Mouse (Mus musculus): ENCODE measurements around the gene Sowahb. TPM values are rescaled to one million over a fixed set of nuclear protein-coding genes. Genes with fewer than 3 reads are reported as not detected.
A peak's percentile ranks its signal among the peaks of the same experiment; 100 is the strongest.

The Sowahb gene
- not detected in 2 replicates for polyA plus RNA-seq (2012; ENCODE audit: insufficient read depth, insufficient read length, low replicate concordance, missing spikeins)

DNA sequence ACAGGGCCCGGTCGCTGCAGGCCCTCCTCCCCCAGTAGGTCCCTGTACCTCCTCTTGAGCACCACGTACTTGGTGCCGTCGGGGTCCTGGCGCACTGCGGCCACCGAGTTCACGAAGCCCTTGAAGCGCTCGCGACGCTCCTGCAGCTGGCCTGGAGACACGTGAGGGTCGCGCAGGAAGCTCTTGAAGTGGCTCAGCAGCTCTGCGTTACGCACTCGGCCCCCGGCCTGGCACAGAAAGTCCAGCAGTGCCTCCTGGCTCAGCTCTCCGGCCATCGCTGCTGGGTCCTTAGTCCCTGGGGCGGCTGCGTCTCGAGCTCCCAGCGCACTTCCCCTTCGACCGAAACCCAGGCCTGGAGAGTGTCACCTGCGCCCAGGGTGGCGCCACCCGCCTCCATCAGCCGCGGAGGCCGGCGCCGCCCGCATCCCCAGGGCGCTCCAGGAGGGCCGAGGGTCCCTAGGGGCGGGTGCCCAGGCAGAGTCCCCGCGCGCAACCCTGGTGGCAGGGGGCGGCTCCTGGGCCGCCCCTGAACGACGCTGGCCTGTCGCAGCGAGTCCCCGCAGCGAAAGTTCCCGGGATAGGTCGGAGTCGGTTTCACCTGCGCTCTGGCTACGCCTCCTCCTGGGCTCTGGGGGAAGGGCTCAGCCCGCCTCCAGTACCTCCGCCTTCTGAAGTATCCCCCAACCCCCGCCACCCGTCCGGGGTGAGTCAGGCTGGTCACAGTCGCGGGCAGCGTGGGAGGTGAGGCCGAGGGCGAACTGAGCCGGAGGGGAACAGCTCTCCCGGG is at the start of gene Sowahb:
Gene Sowahb, minus strand, starts transcription at position 439 of the 787 bp plus-strand sequence.
- H3K4me3 ChIP-seq (ENCODE audit: insufficient read depth, low read depth, low read length), result peak within 1 kb of the TSS; percentile 45
- WGBS, result under 1% methylated on average over 68 of the region's 68 CpGs
- TF ChIP-seq POLR2A (IDR thresholded peaks at IDR 0.05; ENCODE audit: insufficient read depth, low read depth, low read length) (no peak), CTCF (IDR thresholded peaks at IDR 0.05; ENCODE audit: insufficient read depth, low read depth, low read length) (no peak)
- peaks cover 19% of the 10 kb centered on the region for H3K4me1 ChIP-seq (ENCODE audit: control insufficient read depth, insufficient read depth, low read length)
- H3K27ac ChIP-seq (ENCODE audit: insufficient read depth, low read depth, low read length), result no peak within 1 kb of the TSS

DNA sequence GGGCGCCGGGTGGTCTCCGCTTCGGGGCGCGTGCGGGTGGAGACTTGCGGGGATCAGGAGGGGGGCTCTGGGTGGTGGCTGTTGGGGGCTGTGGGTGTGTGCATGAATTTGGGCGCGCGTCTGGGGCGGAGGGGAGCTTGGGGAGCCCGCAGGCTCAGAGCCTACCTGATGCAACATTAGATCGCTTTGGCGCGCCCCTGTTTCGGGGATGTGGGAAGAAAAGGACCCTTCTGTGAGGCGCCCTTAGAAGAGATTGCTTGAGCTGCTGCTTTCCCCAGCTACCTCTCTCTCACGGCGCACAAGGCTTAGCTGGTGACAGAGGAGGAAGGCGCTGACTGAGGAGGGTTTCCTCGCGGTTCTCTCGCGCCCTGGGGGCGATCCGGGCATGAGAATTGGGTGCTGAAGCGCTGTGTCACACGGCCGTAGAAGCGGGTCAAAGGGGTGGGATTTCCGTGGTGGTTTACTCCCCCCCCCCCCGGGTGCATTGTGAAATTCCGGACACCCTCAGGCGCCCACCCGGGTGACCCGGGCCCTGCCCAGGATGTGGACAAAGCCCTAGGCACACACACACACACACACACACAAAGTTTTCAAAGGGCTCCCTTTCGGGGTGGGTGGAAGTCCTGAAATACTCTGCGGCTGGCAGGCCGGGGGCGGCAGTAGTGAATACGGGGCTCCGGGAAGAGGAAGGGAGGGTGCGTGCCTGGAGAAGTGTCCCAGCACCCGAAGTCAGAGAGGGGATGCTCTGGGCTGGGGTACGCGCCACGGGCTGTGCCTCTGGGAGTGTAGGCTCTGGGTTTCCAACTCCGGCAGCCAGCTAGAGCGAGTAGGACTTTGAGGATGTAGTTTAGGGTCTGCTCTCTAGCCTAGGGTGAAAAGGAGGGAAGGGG is 49.1 kb upstream of the Sowahb start:
- under 1% methylated on average over 50 of the region's 50 CpGs for WGBS
- TF ChIP-seq POLR2A (IDR thresholded peaks at IDR 0.05; ENCODE audit: insufficient read depth, low read depth, low read length) (no peak; the same call in 1 of the 2 replicates), CTCF (IDR thresholded peaks at IDR 0.05; ENCODE audit: insufficient read depth, low read depth, low read length) (no peak)
- Histone ChIP-seq H3K27ac (ENCODE audit: insufficient read depth, low read depth, low read length) (peak overlapping the region; percentile 76), H3K4me3 (ENCODE audit: insufficient read depth, low read depth, low read length) (peak overlapping the region; percentile 81), H3K4me1 (ENCODE audit: control insufficient read depth, insufficient read depth, low read length) (peaks cover 21% of the 10 kb centered on the region)

DNA sequence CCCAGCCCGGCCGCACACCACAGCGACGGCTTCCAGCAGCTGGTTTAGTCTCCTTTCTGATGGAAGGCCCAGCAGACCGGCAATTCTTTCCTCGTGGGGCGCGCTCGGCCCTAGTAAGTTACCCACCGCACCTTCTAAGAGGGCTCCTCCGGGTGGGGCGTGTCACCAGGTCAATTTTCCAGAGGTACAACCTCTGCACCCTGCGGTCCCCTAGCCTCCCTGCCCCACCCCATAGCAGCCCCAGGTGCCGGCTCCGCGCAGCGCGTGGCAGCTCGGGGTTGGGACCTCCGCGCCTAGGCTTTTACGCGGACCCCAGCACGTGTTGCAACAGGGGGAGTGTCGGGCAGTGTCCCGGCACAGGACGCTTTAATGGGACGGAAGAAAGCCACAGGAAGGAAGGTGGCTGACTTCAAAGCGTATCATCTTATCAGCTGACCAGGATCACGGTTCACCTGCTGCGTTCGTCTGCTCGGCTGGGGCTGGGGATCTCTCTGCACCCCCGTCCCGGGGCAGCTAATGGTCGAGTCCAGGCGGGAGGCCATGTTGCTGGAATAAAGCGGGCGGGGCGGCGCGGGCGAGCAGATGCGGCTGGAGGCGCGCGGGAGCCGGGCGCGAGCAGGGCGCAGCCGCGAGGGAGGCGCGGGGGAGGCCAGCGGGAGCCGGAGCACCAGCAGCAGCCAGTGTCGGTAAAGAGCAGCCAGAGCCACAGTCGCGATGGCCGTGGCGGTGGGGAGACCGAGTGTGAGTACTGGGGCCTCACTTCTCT is 48.2 kb upstream of the Sowahb start, which contains the start of gene Sept11:
Gene Sept11, plus strand, starts transcription at position 581 of the 766 bp plus-strand sequence.
- under 1% methylated on average over 63 of the region's 63 CpGs for WGBS
- TF ChIP-seq CTCF (IDR thresholded peaks at IDR 0.05; ENCODE audit: insufficient read depth, low read depth, low read length) (no peak), POLR2A (IDR thresholded peaks at IDR 0.05; ENCODE audit: insufficient read depth, low read depth, low read length) (peak; percentile 80)
- peak within 1 kb of the TSS; percentile 81 for H3K4me3 ChIP-seq (ENCODE audit: insufficient read depth, low read depth, low read length)
- peaks cover 18% of the 10 kb centered on the region for H3K4me1 ChIP-seq (ENCODE audit: control insufficient read depth, insufficient read depth, low read length)
- H3K27ac ChIP-seq (ENCODE audit: insufficient read depth, low read depth, low read length), result peak within 1 kb of the TSS; percentile 92

DNA sequence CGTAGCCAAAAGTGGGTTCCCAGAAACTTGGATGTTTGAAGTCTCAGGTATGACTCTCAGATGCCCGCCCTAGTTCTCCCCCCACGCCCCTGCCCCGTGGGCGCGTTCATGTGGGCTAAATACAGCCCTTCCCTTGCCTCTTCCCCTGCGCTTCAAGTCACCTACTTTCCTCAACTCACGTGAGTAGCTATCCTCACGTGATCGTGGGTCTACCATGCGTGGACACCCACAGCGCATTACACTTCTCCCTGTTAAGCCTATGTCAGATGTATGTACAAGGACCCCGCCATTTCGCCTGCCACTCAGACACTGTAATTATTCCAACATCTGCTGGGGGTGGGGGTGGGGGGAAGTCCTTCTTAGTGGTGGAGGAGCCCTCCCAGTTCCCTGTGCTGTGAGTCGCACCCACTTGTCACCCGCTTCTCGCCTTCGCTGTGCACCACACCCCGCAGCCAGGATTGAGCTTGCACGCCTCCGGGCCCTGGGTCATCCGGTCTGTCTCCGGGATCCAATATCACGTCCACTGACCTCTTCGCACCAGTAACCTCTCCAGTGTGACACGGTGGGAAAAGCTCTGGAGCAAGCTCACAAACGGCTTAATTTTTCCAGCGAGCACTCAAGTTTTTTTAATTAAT is 47.4 kb upstream of the Sowahb start:
- 2% methylated on average over 28 of the region's 28 CpGs for WGBS
- no peak overlapping the region for H3K27ac ChIP-seq (ENCODE audit: insufficient read depth, low read depth, low read length)
- H3K4me3 ChIP-seq (ENCODE audit: insufficient read depth, low read depth, low read length), result peak overlapping the region; percentile 81
- H3K4me1 ChIP-seq (ENCODE audit: control insufficient read depth, insufficient read depth, low read length), result peaks cover 14% of the 10 kb centered on the region
- no peak for TF ChIP-seq POLR2A (IDR thresholded peaks at IDR 0.05; ENCODE audit: insufficient read depth, low read depth, low read length)
- no peak for TF ChIP-seq CTCF (IDR thresholded peaks at IDR 0.05; ENCODE audit: insufficient read depth, low read depth, low read length)

DNA sequence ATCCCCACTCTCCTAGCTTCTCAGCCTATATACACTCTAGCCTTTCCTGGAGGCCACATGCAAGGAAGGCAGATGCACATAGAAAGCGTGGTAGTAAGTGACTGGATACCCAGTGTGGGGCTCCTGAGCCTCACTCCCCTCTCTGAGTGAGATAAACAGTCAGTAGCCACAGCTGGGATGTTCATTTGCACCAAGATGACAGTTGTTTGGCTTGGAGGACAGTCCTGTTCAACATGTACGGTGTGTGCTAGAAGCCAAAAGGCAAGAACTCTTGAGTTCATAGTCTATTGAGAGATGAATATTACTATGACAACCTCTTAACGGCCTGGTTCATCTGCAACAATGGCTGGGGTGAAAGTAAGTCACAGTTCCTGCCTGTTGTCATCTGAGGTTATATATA is 46.4 kb upstream of the Sowahb start:
- no peak overlapping the region for H3K27ac ChIP-seq (ENCODE audit: insufficient read depth, low read depth, low read length)
- TF ChIP-seq CTCF (IDR thresholded peaks at IDR 0.05; ENCODE audit: insufficient read depth, low read depth, low read length) (no peak), POLR2A (IDR thresholded peaks at IDR 0.05; ENCODE audit: insufficient read depth, low read depth, low read length) (no peak)
- no peak overlapping the region for H3K4me3 ChIP-seq (ENCODE audit: insufficient read depth, low read depth, low read length)
- 65% methylated on average over 3 of the region's 3 CpGs for WGBS
- H3K4me1 ChIP-seq (ENCODE audit: control insufficient read depth, insufficient read depth, low read length), result peaks cover 14% of the 10 kb centered on the region

- no peak for TF ChIP-seq CTCF (IDR thresholded peaks at IDR 0.05; ENCODE audit: insufficient read depth, low read depth, low read length)
- TF ChIP-seq POLR2A (IDR thresholded peaks at IDR 0.05; ENCODE audit: insufficient read depth, low read depth, low read length), result no peak
- H3K4me1 ChIP-seq (ENCODE audit: control insufficient read depth, insufficient read depth, low read length), result peaks cover under 1% of the 10 kb centered on the region; the same call in 1 of the 2 replicates
- WGBS, result 89% methylated on average over 4 of the region's 4 CpGs
- no peak overlapping the region for H3K27ac ChIP-seq (ENCODE audit: insufficient read depth, low read depth, low read length)
- no peak overlapping the region for H3K4me3 ChIP-seq (ENCODE audit: insufficient read depth, low read depth, low read length)
These were observed 41.1 kb upstream of the Sowahb start for GRCm38 (mm10) chr5:93085900-93086299.

- whole genome bisulfite sequencing, result 34% methylated on average over 4 of the region's 4 CpGs
These were observed 40.3 kb upstream of the Sowahb start for GRCm38 (mm10) chr5:93085015-93085598.

More at GRCm38 (mm10) chr5:93085015-93085598, 40.3 kb upstream of the Sowahb start:
- Histone ChIP-seq H3K27ac (ENCODE audit: insufficient read depth, low read depth, low read length) (no peak overlapping the region), H3K4me1 (ENCODE audit: control insufficient read depth, insufficient read depth, low read length) (no peaks in the 10 kb centered on the region), H3K4me3 (ENCODE audit: insufficient read depth, low read depth, low read length) (no peak overlapping the region)
- TF ChIP-seq POLR2A (IDR thresholded peaks at IDR 0.05; ENCODE audit: insufficient read depth, low read depth, low read length), result no peak
- TF ChIP-seq CTCF (IDR thresholded peaks at IDR 0.05; ENCODE audit: insufficient read depth, low read depth, low read length), result no peak
